Mouse (Mus musculus): ENCODE results near the gene Nav2. TPM values are rescaled to one million over a fixed set of nuclear protein-coding genes. Genes with fewer than 3 reads are reported as not detected.
A peak's percentile ranks its signal among the peaks of the same experiment; 100 is the strongest.

Gene Nav2
- polyA plus RNA-seq, 1 experiment = 10.1 TPM

DNA sequence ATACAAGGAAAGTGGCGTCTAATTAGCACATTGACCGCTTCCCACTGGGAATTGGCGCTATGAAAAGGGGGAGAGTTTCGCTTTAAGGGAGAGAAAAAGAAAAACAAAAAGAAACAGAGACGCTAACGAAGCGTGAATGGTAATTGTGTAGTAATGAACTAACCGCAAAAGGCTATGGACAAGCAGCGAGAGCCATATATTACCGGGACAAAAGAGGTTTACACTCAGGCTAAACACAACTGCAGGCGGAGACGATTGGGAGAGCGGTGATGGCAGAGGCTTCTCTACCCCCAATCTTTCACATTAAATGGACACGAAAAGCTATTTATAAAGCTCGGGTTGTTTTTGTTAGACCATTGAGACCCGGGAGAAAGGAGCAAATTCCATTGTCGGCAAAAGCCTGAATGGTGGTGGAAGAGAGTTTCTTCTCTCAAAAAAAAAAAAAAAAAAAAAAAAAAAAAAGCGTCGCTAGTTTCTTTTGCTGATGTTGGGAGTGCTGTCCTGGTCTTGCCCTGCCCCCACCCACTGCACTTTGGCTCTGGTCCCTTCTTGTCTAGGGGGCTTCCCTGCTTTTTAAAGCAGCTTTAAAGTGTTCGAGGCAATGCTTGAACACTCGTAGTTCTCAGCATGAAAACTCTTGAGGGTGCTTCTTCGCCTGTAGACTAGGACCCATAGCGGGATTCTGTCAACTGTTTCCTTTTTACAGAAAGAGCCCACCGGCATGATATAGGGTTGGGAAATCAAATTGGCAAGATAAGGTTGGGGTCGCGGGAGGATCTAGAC, 726.0 kb downstream of the Nav2 start:
- peaks cover 4% of the 10 kb centered on the region for H3K4me1 ChIP-seq (ENCODE audit: control insufficient read depth, insufficient read depth, insufficient read length, low read length)
- no peak overlapping the region for H3K27ac ChIP-seq (replicated peaks; ENCODE audit: low read depth, low read length)
- peak overlapping the region; percentile 47 for H3K4me3 ChIP-seq (ENCODE audit: insufficient read depth, low read depth, low read length)

DNA sequence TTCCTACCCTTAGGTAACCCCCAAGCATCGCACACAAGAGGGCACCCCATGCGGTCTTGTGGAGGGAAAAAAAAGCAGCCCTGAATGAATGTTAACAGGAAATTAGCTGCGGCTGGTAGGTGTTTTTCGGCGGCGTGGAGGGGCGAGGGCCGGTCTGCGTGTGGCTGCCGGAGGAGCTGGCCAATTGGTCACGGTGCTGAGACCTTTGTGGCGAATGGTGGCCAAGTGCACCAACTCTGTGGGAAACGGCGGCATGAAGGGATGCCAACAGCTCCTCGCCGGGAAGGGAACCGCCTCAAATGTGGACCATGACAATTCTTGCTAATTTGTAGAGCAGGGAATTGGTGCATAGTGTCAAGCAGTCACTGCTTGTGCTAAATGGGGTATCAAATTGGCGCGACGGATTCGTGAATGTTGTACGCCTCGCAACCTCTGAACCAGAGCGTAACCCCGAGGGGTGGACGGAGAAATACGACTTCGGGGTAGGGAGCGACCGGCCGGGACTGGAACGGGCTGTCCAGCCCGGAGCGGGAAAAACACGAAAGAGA, 726.6 kb downstream of the Nav2 start:
- Histone ChIP-seq H3K27ac (replicated peaks; ENCODE audit: low read depth, low read length) (no peak overlapping the region), H3K4me3 (ENCODE audit: insufficient read depth, low read depth, low read length) (peak overlapping the region; percentile 21; the same call in 1 of the 2 replicates), H3K4me1 (ENCODE audit: control insufficient read depth, insufficient read depth, insufficient read length, low read length) (peaks cover 4% of the 10 kb centered on the region)

DNA sequence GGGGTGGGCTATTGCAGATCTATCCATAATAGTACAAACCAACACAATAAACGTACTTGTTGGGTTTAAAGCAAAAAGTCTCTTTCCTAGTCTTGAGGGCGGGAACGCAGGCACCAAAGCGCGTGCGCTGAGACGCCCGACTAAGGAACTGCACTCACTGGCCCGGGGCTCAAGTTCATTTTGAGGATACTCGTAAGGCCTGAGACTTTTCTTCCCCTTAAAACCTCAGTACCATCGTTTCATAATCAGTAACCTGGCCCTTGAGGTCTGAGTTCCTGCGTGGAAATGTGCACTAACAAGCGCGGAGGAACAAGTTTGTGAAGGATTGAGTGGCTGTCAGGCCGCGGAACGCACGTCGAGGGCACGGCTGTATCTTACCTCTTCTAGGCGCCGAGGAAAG, 727.5 kb downstream of the Nav2 start:
- no peak overlapping the region for H3K27ac ChIP-seq (replicated peaks; ENCODE audit: low read depth, low read length)
- H3K4me1 ChIP-seq (ENCODE audit: control insufficient read depth, insufficient read depth, insufficient read length, low read length) = peaks cover 4% of the 10 kb centered on the region
- H3K4me3 ChIP-seq (ENCODE audit: insufficient read depth, low read depth, low read length) = no peak overlapping the region

DNA sequence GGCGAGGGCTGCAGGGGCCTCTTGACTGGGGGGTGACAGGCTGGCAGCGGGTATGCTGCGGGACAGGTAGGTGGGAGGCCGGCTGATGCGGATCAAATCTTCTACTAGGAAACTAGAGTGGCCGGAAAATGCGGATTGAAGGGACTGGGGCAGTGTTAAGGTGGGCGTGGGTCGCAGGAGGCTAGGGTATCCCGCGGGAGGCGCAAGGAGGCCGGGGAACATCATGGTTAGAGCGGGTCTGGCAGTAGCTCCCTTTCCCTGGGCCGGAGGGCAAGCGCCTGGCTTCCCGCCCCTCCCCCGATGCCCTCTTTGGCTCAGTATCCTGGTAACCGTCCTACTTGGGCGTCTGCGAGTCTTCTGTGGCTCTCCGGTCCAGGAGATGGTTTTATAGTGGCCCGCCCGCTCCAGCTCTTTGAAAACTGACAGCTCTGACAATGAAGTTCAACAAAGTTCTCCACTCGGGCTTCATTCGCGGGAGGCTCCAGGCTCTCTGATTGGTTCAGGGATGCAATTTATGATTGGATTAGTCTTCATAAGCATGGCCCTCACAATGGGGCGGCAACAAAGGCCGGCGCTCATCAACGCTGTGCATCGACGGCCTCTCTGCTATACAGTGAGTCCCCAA, 728.1 kb downstream of the Nav2 start, which contains the start of gene Dbx1:
Gene Dbx1, minus strand, starts transcription at position 359 of the 625 bp plus-strand sequence.
- H3K27ac ChIP-seq (replicated peaks; ENCODE audit: low read depth, low read length) = no peak within 1 kb of the TSS
- H3K4me3 ChIP-seq (ENCODE audit: insufficient read depth, low read depth, low read length) = no peak within 1 kb of the TSS

DNA sequence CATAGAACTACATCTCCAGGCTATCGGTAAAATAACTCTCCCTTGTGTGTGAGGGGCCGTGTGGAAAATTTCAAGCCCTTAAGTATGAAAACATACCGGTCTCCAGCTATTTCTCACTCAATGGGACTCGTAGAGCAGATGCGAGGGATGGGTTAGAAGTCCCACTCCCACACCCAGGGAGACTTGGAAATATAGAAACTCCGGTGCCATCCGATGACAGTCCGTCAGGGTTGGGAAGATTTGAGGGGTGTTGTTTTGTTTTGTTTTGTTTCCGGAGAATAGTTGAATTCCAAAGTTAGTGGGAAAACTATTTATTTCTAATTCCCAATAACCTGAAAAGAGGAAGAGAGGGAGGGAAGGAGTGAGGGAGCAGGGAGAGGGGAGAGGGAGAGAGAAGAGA, 728.8 kb downstream of the Nav2 start:
- Histone ChIP-seq H3K4me1 (ENCODE audit: control insufficient read depth, insufficient read depth, insufficient read length, low read length) (peaks cover 4% of the 10 kb centered on the region), H3K4me3 (ENCODE audit: insufficient read depth, low read depth, low read length) (no peak overlapping the region), H3K27ac (replicated peaks; ENCODE audit: low read depth, low read length) (no peak overlapping the region)

More for the DNA sequence above, 728.1 kb downstream of the Nav2 start, which contains the start of gene Dbx1:
- H3K4me1 ChIP-seq (ENCODE audit: control insufficient read depth, insufficient read depth, insufficient read length, low read length) = peaks cover 4% of the 10 kb centered on the region

DNA sequence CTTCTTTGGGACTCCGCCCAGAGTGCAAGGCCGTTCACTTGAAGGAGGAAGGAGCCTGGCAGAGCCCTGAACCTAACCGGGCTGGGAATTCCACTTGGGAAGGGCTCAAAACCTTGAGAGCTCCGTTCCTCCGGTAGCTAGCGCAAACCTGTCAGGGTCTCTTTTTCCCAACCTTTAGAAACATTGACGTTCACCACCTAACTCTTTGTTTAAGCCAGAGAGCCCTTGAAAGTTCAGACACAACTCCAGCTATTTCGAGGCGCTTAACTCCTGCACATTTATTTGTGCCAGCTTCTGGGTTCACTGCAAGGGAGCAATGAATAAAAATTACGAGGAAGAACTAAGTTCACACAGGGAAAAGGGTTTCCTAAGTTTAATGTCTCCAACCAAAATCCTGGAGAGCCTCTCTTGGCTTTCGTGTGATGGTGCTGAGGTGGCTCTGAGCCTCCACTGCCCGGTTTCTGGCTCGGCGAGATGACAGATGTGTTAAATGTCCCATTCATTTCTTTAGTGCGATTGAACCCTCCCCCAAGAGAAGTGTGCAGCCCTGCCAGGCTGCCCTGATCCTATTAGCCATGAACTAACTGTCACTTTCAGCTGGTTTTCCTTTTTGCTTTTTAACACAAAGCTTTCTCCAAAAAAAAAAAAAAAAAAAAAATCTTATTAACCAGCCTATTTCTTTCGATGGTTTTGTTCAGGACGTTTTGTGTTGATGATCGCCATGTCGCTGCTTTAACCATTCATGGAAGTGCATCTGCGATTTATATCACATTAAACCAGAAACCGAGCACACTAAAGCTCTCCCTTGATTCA, 729.5 kb downstream of the Nav2 start:
- Histone ChIP-seq H3K4me1 (ENCODE audit: control insufficient read depth, insufficient read depth, insufficient read length, low read length) (peaks cover 4% of the 10 kb centered on the region), H3K27ac (replicated peaks; ENCODE audit: low read depth, low read length) (no peak overlapping the region), H3K4me3 (ENCODE audit: insufficient read depth, low read depth, low read length) (no peak overlapping the region)

DNA sequence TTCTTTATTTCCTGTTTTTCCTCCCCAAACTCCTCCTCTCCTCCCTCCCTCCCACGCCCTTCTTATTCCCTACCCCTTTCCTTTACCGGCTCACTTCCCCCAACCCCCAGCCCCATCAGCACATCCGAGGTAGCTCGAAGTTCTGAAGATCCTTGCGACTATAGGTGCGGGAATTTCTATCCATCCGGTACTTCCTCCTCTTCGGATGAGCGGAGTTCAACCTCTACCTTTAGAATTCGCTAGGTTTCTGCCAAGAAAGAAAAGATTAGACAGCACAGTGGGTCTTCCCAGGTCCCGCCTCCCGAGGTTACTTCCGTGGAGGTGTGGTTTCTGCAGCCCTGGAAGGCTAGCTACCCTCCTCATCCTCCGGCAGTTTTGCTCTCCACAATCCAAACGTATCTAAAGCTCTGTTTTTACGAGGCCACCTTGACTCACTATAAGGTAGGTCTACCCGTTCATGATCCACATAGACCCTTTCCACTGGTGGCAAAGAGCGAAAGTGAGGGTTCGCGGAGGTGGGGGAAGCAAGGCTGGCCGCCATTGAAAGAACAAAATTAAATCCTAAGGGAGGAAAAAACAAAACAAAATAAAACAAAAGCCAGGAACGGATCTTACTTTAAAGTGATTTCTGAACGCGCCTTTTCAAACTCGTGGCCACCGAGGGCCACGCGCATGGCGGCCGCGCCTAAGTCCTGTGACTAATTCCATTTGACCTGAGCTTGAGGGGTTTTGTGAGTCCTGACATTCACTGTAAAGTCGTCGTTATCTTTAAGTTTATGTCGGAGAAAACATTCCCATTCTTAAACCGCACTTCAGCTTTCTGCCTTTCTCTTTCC, 730.6 kb downstream of the Nav2 start:
- no peak overlapping the region for H3K27ac ChIP-seq (replicated peaks; ENCODE audit: low read depth, low read length)

DNA sequence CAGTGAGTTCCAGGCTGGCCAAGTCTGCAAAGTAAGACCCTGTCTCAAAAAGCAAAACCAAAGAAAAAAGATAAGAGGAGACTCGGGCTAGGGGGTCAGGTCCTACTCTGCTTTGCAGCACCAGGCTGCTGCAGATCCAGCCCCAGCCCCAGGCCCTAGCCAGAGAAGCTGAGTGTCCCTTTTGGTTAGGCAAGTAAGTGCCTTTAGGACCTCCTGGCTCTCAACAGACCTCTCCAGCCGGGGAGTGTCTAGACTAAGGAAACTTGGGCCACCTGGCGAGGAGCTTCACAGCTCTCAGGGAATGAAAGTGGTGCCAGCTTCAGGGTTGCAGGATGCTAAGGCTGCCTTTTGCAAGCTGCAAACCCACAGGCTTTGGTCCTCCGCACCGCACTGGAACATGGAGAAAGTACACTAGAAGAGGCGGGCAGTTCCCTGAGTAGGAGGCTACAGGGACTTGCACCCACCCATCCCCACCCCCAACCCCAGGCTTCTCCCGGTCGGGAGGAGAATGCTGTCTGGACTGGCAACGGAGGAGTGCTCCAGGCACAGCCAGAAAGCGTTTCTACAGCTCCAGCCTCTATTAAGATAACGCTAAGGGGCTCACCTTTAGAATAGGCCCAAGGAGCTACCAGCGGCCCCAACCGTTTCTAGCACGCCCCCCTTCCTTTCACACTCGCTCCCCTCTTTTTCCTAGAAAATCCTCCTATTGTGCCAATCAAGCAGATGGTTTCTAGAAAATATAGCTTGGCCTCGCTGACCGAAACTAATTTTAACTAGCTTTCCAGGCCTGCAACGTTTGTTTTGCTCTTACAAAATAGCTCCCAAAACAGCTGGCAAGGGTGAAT, 731.6 kb downstream of the Nav2 start:
- Histone ChIP-seq H3K4me3 (ENCODE audit: insufficient read depth, low read depth, low read length) (no peak overlapping the region), H3K27ac (replicated peaks; ENCODE audit: low read depth, low read length) (no peak overlapping the region), H3K4me1 (ENCODE audit: control insufficient read depth, insufficient read depth, insufficient read length, low read length) (no peaks in the 10 kb centered on the region; the same call in 1 of the 2 replicates)

More for the DNA sequence above, 730.6 kb downstream of the Nav2 start:
- H3K4me1 ChIP-seq (ENCODE audit: control insufficient read depth, insufficient read depth, insufficient read length, low read length) = peaks cover 1% of the 10 kb centered on the region; the same call in 1 of the 2 replicates
- no peak overlapping the region for H3K4me3 ChIP-seq (ENCODE audit: insufficient read depth, low read depth, low read length)

DNA sequence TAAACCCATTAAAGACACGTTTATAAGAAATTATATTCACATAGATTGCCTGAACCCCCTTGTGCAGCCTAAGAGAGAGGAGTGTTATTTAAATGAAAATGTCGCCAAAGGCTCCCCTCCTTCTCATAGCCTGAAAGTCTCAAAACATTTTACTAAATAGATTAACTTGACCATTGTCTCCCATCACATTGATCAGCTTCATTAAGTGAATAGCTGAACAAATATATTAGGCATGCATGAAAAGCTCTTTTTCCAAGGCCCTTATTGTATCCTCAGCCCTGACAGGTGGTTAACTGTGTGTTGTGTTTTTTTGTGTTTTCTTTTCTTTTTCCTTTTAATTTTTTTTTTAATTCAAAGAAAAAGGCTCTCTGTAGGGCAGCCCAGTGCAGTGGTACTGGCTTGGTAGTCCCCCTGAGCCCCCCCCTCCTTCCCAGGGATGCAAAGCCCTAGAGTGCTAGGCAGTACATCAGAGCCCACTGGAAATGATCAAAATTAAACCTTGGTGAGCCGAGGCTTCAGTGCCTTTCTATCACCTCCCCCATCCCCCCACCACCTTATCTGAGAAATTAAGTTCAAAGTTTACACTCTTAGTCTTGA, 732.3 kb downstream of the Nav2 start:
- no peaks in the 10 kb centered on the region; the same call in 1 of the 2 replicates for H3K4me1 ChIP-seq (ENCODE audit: control insufficient read depth, insufficient read depth, insufficient read length, low read length)
- no peak overlapping the region for H3K4me3 ChIP-seq (ENCODE audit: insufficient read depth, low read depth, low read length)
- H3K27ac ChIP-seq (replicated peaks; ENCODE audit: low read depth, low read length) = no peak overlapping the region

Other genes starting within 250 kb of the Nav2 start
- 2.8 and 3.1 TPM in 2 replicates for gene Zdhhc13, start 119.7 kb upstream of the Nav2 start, polyA plus RNA-seq (2012; ENCODE audit: insufficient read depth, insufficient read length, missing spikeins)
- gene Csrp3, start 60.7 kb upstream of the Nav2 start, polyA plus RNA-seq (2012; ENCODE audit: insufficient read depth, insufficient read length, missing spikeins) = 9.8 and 11.2 TPM in 2 replicates
- gene E2f8, start 27.1 kb upstream of the Nav2 start, polyA plus RNA-seq (2012; ENCODE audit: insufficient read depth, insufficient read length, missing spikeins) = not detected in 2 replicates